8 mouse cellular contexts compared by ENCODE assay signal in the genomic region with DNA sequence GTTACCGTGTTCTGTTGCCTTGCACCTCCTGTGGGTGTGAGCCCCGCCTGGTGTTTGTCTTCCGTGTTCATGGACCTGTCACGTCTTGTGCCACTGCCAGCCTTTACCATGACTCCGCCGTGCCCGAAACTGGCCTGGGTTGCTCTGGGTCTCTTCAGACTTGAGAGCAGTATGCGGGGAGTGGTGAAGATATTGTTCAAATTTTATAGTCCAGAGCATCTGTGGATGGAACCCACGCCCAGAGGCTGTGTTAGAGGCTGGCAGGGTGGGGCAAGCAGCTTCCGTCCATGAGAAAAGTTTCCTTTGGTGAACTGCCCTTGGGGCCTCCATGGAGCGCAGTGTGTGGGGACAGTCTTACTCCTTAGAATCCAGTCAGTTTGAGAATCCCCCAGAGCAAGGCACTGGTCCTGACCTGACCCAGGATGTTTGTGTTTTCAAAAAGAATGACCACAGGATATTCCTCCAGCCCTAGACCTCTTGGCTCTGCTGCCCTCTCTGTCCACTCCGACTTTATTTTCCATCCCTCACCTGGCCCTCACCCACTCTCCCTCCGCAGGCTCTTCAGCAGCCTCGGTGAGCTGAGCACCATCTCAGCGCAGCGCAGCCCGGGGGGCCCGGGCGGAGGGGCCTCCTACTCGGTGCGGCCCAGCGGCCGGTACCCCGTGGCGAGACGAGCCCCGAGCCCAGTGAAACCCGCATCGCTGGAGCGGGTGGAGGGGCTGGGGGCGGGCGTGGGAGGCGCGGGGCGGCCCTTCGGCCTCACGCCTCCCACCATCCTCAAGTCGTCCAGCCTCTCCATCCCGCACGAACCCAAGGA. TPM values are rescaled to one million over a fixed set of nuclear protein-coding genes. Genes with fewer than 3 reads are reported as not detected.
DNase-seq lines count a peak whose midpoint lies in the region; ATAC-seq lines count a peak whose summit lies in the region.

No protein-coding gene starts in this region.

- H3K4me1 ChIP-seq in heart, embryonic 15.5 days (replicated peaks) = peaks cover 33% of the 10 kb centered on the region
- peaks cover 5% of the 10 kb centered on the region; the same call in 1 of the 2 replicates for H3K4me1 ChIP-seq in embryonic facial prominence, embryonic 11.5 days (ENCODE audit: control insufficient read depth, insufficient read depth, low read length)
- peaks cover 34% of the 10 kb centered on the region for H3K4me1 ChIP-seq in hindbrain, embryonic 10.5 days (replicated peaks)
- no peaks in the 10 kb centered on the region for H3K4me1 ChIP-seq in midbrain, embryonic 14.5 days (ENCODE audit: control insufficient read depth, insufficient read depth, low read length)

- 17% methylated on average over 35 of the region's 40 CpGs for WGBS in heart, embryonic 15.5 days
- 9% methylated on average over 40 of the region's 40 CpGs for whole genome bisulfite sequencing in embryonic facial prominence, embryonic 11.5 days
- WGBS in hindbrain, embryonic 10.5 days = 9% methylated on average over 40 of the region's 40 CpGs
- WGBS in midbrain, embryonic 14.5 days = 9% methylated on average over 40 of the region's 40 CpGs

- H3K27me3 ChIP-seq in heart, embryonic 15.5 days = peaks cover 40% of the 10 kb centered on the region
- peaks cover 33% of the 10 kb centered on the region for H3K27me3 ChIP-seq in embryonic facial prominence, embryonic 11.5 days (ENCODE audit: control insufficient read depth, insufficient read depth, low read length)
- H3K27me3 ChIP-seq in hindbrain, embryonic 10.5 days (ENCODE audit: insufficient read depth, poor library complexity, severe bottlenecking) = peaks cover 50% of the 10 kb centered on the region
- peaks cover 29% of the 10 kb centered on the region for H3K27me3 ChIP-seq in midbrain, embryonic 14.5 days (ENCODE audit: control insufficient read depth, insufficient read depth, low read length)

- intact Hi-C loops in heart, postnatal 36 days (cut with DNase I) = no loop called here

- H3K4me2 ChIP-seq in heart, embryonic 15.5 days = peak overlapping the region; percentile 60
- H3K4me2 ChIP-seq in embryonic facial prominence, embryonic 11.5 days (ENCODE audit: low read depth, low read length) = peak overlapping the region; percentile 47
- H3K4me2 ChIP-seq in midbrain, embryonic 14.5 days (ENCODE audit: low read length) = peak overlapping the region; percentile 32

- H3K27ac ChIP-seq in heart, embryonic 15.5 days = no peak overlapping the region
- no peak overlapping the region for H3K27ac ChIP-seq in embryonic facial prominence, embryonic 11.5 days (replicated peaks; ENCODE audit: low read depth, low read length)
- H3K27ac ChIP-seq in hindbrain, embryonic 10.5 days = no peak overlapping the region; the same call in 1 of the 2 replicates
- H3K27ac ChIP-seq in midbrain, embryonic 14.5 days (replicated peaks; ENCODE audit: low read depth, low read length) = no peak overlapping the region

- H3K9me3 ChIP-seq in heart, embryonic 15.5 days (replicated peaks) = no peaks in the 10 kb centered on the region
- no peaks in the 10 kb centered on the region for H3K9me3 ChIP-seq in embryonic facial prominence, embryonic 11.5 days (replicated peaks; ENCODE audit: control insufficient read depth, low read length)
- H3K9me3 ChIP-seq in hindbrain, embryonic 10.5 days = no peaks in the 10 kb centered on the region
- H3K9me3 ChIP-seq in midbrain, embryonic 14.5 days (ENCODE audit: control insufficient read depth, low read length) = no peaks in the 10 kb centered on the region

- no peak for ATAC-seq in heart, embryonic 15.5 days (replicated peaks; ENCODE audit: insufficient number of reproducible peaks, insufficient read depth, low FRiP score, low read depth)
- ATAC-seq in embryonic facial prominence, embryonic 11.5 days (replicated peaks; ENCODE audit: insufficient number of reproducible peaks, low FRiP score, low TSS enrichment, low read depth) = no peak
- ATAC-seq in midbrain, embryonic 14.5 days (ENCODE audit: low FRiP score, low TSS enrichment) = no peak

- H3K9ac ChIP-seq in heart, embryonic 15.5 days = no peak overlapping the region
- peak overlapping the region; percentile 44 for H3K9ac ChIP-seq in embryonic facial prominence, embryonic 11.5 days (replicated peaks; ENCODE audit: low read length)
- H3K9ac ChIP-seq in midbrain, embryonic 14.5 days (replicated peaks; ENCODE audit: low read length) = 0 out of 2 replicates have a peak overlapping the region, but pooled peaks have one; percentile 9

- H3K4me3 ChIP-seq in heart, embryonic 15.5 days = peak overlapping the region; percentile 38
- H3K4me3 ChIP-seq in embryonic facial prominence, embryonic 11.5 days (ENCODE audit: low read depth, low read length) = peak overlapping the region; percentile 22
- peak overlapping the region; percentile 45 for H3K4me3 ChIP-seq in hindbrain, embryonic 10.5 days
- no peak overlapping the region for H3K4me3 ChIP-seq in midbrain, embryonic 14.5 days (replicated peaks; ENCODE audit: low read depth, low read length)

- DNase-seq in heart, postnatal 36 days = no peak
- no peak for DNase-seq in embryonic facial prominence, embryonic 11.5 days (ENCODE audit: low spot score)
- peak; percentile 7 for DNase-seq in hindbrain, embryonic 10.5 days (ENCODE audit: low spot score)
- DNase-seq in midbrain, embryonic 14.5 days = peak; percentile 8
- no peak for DNase-seq in adrenal gland, postnatal 36 days
- DNase-seq in ovary, postnatal 10 days (ENCODE audit: low spot score) = no peak
- no peak for DNase-seq in gastrocnemius, adult 8-10 months (ENCODE audit: low spot score in 2 of 2)

- H3K36me3 ChIP-seq in heart, embryonic 15.5 days = no peaks in the 10 kb centered on the region
- H3K36me3 ChIP-seq in embryonic facial prominence, embryonic 11.5 days (replicated peaks; ENCODE audit: control insufficient read depth, insufficient read depth, low read depth, low read length) = no peaks in the 10 kb centered on the region
- H3K36me3 ChIP-seq in hindbrain, embryonic 10.5 days = no peaks in the 10 kb centered on the region
- H3K36me3 ChIP-seq in midbrain, embryonic 14.5 days (ENCODE audit: control insufficient read depth, insufficient read depth, low read length) = peaks cover 5% of the 10 kb centered on the region; the same call in 1 of the 2 replicates

RNA-seq across cellular contexts. Expression of a gene that starts 10.7 kb away (rescaled TPM):
- polyA plus RNA-seq in heart, embryonic 15.5 days (2015; fragmentation: Nextera tagmentation; extraction: Ambion mirVana) = 0.08 and 0.22 TPM in 2 replicates
- under 1 TPM; 0.25 to 0.68 TPM for total RNA-seq in heart, postnatal 36 days (2021)
- polyA plus RNA-seq in embryonic facial prominence, embryonic 11.5 days (2014; fragmentation: Nextera tagmentation; extraction: Ambion mirVana) = 0.24 TPM in 1 of 2 replicates, not detected in the other
- polyA plus RNA-seq in hindbrain, embryonic 10.5 days (2016; fragmentation: Nextera tagmentation; extraction: Ambion mirVana) = 0.19 and 0.38 TPM in 2 replicates
- 2.1 and 2.3 TPM in 2 replicates for polyA plus RNA-seq in midbrain, embryonic 14.5 days (2014; fragmentation: Nextera tagmentation; extraction: Ambion mirVana)
- total RNA-seq in adrenal gland, postnatal 36 days (2021) = not detected
- total RNA-seq in gastrocnemius, adult 8-10 months (2022) = under 1 TPM in 1 of 4 experiments, not detected in 3; 0.51 TPM

RNA-seq across cellular contexts. Expression of a gene that starts 34.3 kb away (rescaled TPM):
- 18.1 and 22.3 TPM in 2 replicates for polyA plus RNA-seq in heart, embryonic 15.5 days (2015; fragmentation: Nextera tagmentation; extraction: Ambion mirVana)
- 1 to 10 TPM; 4.4 to 5.4 TPM for total RNA-seq in heart, postnatal 36 days (2021)
- 68.1 and 73.9 TPM in 2 replicates for polyA plus RNA-seq in embryonic facial prominence, embryonic 11.5 days (2014; fragmentation: Nextera tagmentation; extraction: Ambion mirVana)
- polyA plus RNA-seq in hindbrain, embryonic 10.5 days (2016; fragmentation: Nextera tagmentation; extraction: Ambion mirVana) = 76.7 and 88.1 TPM in 2 replicates
- 82.6 and 88.4 TPM in 2 replicates for polyA plus RNA-seq in midbrain, embryonic 14.5 days (2014; fragmentation: Nextera tagmentation; extraction: Ambion mirVana)
- total RNA-seq in adrenal gland, postnatal 36 days (2021) = 10 to 100 TPM in 1 of 2 experiments, 1 to 10 TPM in 1; 8.4 to 10.9 TPM
- total RNA-seq in gastrocnemius, adult 8-10 months (2022) = 1 to 10 TPM; 2.2 to 3.0 (median 2.6) TPM

RNA-seq across cellular contexts. Expression of a gene that starts 58.0 kb away (rescaled TPM):
- polyA plus RNA-seq in heart, embryonic 15.5 days (2015; fragmentation: Nextera tagmentation; extraction: Ambion mirVana) = 1.4 and 2.1 TPM in 2 replicates
- 10 to 100 TPM; 47.0 to 56.3 TPM for total RNA-seq in heart, postnatal 36 days (2021)
- polyA plus RNA-seq in embryonic facial prominence, embryonic 11.5 days (2014; fragmentation: Nextera tagmentation; extraction: Ambion mirVana) = 1.5 and 1.6 TPM in 2 replicates
- 2.8 and 3.5 TPM in 2 replicates for polyA plus RNA-seq in hindbrain, embryonic 10.5 days (2016; fragmentation: Nextera tagmentation; extraction: Ambion mirVana)
- polyA plus RNA-seq in midbrain, embryonic 14.5 days (2014; fragmentation: Nextera tagmentation; extraction: Ambion mirVana) = 9.9 and 11.5 TPM in 2 replicates
- 10 to 100 TPM; 30.7 to 51.0 TPM for total RNA-seq in adrenal gland, postnatal 36 days (2021)
- total RNA-seq in gastrocnemius, adult 8-10 months (2022) = 10 to 100 TPM in 2 of 4 experiments, 1 to 10 TPM in 2; 5.9 to 11.7 (median 8.8) TPM

Comparison
In these comparisons a context has a peak if more than half of its experiments do, and no peak if none do; other contexts are left out.
1. DNase-seq: peak in hindbrain, embryonic 10.5 days (single experiment) and midbrain, embryonic 14.5 days (single experiment); none in heart, postnatal 36 days (0 of 2), embryonic facial prominence, embryonic 11.5 days (single experiment), adrenal gland, postnatal 36 days (0 of 2), ovary, postnatal 10 days (single experiment) and gastrocnemius, adult 8-10 months (0 of 2).
2. Peak in every context shown above with its lines, with median percentiles within 50 percentile points of each other: H3K4me2 ChIP-seq.